Mouse (Mus musculus): ENCODE results near the gene Rbm5. TPM values are rescaled to one million over a fixed set of nuclear protein-coding genes. Genes with fewer than 3 reads are reported as not detected.

Gene Rbm5
- polyA plus RNA-seq, 1 experiment from 2014 or later: 119 TPM

DNA sequence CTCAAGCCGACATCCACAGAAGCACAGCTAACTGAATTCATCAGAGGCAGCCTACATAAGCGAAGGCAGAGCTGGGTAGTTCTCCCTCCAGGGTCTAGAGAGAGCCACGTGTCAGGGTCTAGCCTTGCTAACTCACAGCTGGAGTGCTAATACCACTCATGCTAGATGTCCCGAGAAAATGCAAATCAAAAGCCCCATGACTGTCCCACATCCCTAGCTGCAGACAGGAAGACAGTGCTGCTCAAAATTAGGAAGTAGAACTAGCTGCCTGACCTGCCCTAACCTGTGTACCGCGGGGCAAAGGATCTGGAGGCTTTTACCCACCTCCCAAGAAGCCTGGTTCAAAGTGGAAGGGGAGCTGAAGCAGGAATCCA lies 74.7 kb downstream of the Rbm5 start:
- DNase-seq (ENCODE audit: low spot score) (no peak), ATAC-seq (no peak)
- Histone ChIP-seq H3K9me3 (ENCODE audit: low read length) (no peaks in the 10 kb centered on the region), H3K9ac (replicated peaks; ENCODE audit: low read depth) (no peak overlapping the region), H3K4me2 (replicated peaks; ENCODE audit: low read depth, low read length) (no peak overlapping the region), H3K27me3 (replicated peaks; ENCODE audit: insufficient read depth, low read length) (no peaks in the 10 kb centered on the region), H3K36me3 (ENCODE audit: insufficient read depth, low read length) (peaks cover 8% of the 10 kb centered on the region; the same call in 1 of the 2 replicates), H3K27ac (ENCODE audit: low read length) (peak overlapping the region; percentile 87), H3K4me1 (ENCODE audit: insufficient read depth, low read depth, low read length) (peaks cover 52% of the 10 kb centered on the region), H3K4me3 (ENCODE audit: low read depth, low read length) (no peak overlapping the region)
- TF ChIP-seq EP300 (IDR thresholded peaks at IDR 0.05) (no peak), CTCF (IDR thresholded peaks at IDR 0.05) (no peak)
- WGBS: 37% methylated on average over 6 of the region's 6 CpGs

DNA sequence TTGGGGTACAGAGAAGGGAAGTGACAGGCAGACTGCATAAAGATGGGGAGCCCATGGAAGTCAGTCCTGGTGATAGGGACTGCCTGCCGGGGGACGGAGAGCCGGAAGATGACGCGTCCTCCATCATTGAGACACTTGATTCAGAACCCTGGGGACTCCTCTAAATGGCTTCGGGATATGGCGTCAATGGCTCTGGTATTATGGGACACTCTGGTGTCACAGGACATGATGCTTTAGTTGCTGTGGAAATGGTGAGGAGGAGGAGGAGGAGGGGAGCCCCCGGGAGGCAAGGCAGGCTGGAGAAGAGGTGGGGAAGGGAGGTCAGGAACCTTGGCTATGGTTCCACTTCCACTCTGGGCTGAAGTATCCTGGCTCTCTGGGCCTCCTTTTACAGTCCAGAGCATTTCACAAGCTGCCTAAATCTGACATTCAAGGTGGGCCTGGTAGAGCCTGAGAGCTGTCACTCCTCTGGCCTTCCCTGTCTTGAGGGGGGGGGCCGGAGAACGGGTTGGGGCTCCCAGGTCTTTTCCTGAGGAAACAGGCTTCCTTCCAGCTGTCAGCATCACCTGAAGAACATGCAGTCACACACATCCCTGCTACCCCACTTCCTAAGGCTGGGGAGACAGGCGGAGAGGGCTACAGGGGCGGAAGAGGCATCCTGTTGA lies 75.2 kb downstream of the Rbm5 start:
- Histone ChIP-seq H3K27ac (ENCODE audit: low read length) (peak overlapping the region; percentile 87), H3K36me3 (ENCODE audit: insufficient read depth, low read length) (peaks cover 11% of the 10 kb centered on the region; the same call in 1 of the 2 replicates), H3K4me1 (ENCODE audit: insufficient read depth, low read depth, low read length) (peaks cover 48% of the 10 kb centered on the region), H3K9ac (replicated peaks; ENCODE audit: low read depth) (no peak overlapping the region), H3K27me3 (replicated peaks; ENCODE audit: insufficient read depth, low read length) (no peaks in the 10 kb centered on the region), H3K4me2 (replicated peaks; ENCODE audit: low read depth, low read length) (no peak overlapping the region), H3K9me3 (ENCODE audit: low read length) (no peaks in the 10 kb centered on the region), H3K4me3 (ENCODE audit: low read depth, low read length) (no peak overlapping the region)
- WGBS: 74% methylated on average over 12 of the region's 12 CpGs
- TF ChIP-seq CTCF (IDR thresholded peaks at IDR 0.05) (no peak), EP300 (IDR thresholded peaks at IDR 0.05) (no peak)
- DNase-seq (ENCODE audit: low spot score) (no peak), ATAC-seq (no peak)

DNA sequence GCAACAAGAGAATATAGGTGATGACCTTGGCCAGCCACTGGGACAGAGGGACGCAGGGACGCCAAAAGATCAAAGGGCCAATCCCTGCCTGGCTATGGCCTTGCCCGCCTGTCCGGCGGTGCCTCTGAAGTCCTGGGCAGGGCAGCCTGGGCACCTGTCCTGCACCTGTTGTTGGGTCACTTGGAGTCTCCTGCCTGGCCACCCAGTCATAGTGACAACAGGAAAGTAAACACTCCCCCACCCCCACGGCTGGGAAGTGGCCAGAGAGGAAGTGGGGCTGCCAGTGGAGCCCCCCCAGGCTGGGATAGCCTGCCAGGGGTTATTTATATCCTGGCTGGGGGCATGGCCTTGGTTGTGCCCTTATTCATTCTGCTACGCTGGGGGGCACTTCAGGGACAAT lies 76.2 kb downstream of the Rbm5 start:
- Histone ChIP-seq H3K9me3 (ENCODE audit: low read length) (no peaks in the 10 kb centered on the region), H3K4me3 (ENCODE audit: low read depth, low read length) (no peak overlapping the region), H3K27me3 (replicated peaks; ENCODE audit: insufficient read depth, low read length) (no peaks in the 10 kb centered on the region), H3K4me2 (replicated peaks; ENCODE audit: low read depth, low read length) (no peak overlapping the region), H3K4me1 (ENCODE audit: insufficient read depth, low read depth, low read length) (peaks cover 39% of the 10 kb centered on the region), H3K36me3 (ENCODE audit: insufficient read depth, low read length) (peaks cover 11% of the 10 kb centered on the region; the same call in 1 of the 2 replicates), H3K27ac (ENCODE audit: low read length) (peak overlapping the region; percentile 87; the same call in 1 of the 2 replicates), H3K9ac (replicated peaks; ENCODE audit: low read depth) (no peak overlapping the region)
- DNase-seq (ENCODE audit: low spot score) (no peak), ATAC-seq (0 out of 2 replicates have a peak, but pooled peaks have one; percentile 2)
- 60% methylated on average over 7 of the region's 7 CpGs for WGBS
- TF ChIP-seq CTCF (IDR thresholded peaks at IDR 0.05) (no peak), EP300 (IDR thresholded peaks at IDR 0.05) (peak; percentile 48; the same call in 1 of the 2 replicates)

DNA sequence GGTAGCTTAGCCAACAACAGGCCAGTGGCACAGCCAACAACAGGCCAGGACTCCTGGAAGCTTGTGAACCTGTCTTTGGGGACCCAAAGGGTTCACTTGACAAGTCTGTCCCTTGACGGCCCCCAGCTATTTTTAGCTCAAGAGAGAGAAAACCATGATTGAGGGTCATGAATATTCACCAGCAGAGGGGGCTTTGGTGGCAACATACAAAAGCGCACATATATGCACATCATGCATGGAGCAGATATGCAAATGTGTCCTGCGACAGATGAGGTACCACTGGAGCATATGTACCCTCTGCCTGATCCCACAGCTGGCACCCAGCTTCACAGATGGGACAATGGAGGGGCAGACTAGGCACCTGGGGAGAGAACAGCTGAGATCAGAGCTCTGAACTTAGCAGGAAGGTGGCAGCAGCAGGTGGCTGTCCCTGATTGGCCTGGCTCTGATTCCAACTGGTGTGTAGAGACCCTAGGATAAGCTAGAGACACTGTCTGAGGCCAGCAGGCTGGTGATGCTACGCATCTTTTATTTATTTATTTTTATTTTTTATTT lies 77.3 kb downstream of the Rbm5 start:
- Histone ChIP-seq H3K4me3 (ENCODE audit: low read depth, low read length) (no peak overlapping the region), H3K36me3 (ENCODE audit: insufficient read depth, low read length) (peaks cover 11% of the 10 kb centered on the region; the same call in 1 of the 2 replicates), H3K27me3 (replicated peaks; ENCODE audit: insufficient read depth, low read length) (no peaks in the 10 kb centered on the region), H3K4me1 (ENCODE audit: insufficient read depth, low read depth, low read length) (peaks cover 28% of the 10 kb centered on the region; the same call in 1 of the 2 replicates), H3K9me3 (ENCODE audit: low read length) (no peaks in the 10 kb centered on the region), H3K9ac (replicated peaks; ENCODE audit: low read depth) (no peak overlapping the region), H3K4me2 (replicated peaks; ENCODE audit: low read depth, low read length) (no peak overlapping the region), H3K27ac (ENCODE audit: low read length) (no peak overlapping the region)
- no peak for ATAC-seq
- 72% methylated on average over 4 of the region's 4 CpGs for WGBS
- no peak for DNase-seq (ENCODE audit: low spot score)
- TF ChIP-seq CTCF (IDR thresholded peaks at IDR 0.05): peak; percentile 48
- TF ChIP-seq EP300 (IDR thresholded peaks at IDR 0.05): no peak

DNA sequence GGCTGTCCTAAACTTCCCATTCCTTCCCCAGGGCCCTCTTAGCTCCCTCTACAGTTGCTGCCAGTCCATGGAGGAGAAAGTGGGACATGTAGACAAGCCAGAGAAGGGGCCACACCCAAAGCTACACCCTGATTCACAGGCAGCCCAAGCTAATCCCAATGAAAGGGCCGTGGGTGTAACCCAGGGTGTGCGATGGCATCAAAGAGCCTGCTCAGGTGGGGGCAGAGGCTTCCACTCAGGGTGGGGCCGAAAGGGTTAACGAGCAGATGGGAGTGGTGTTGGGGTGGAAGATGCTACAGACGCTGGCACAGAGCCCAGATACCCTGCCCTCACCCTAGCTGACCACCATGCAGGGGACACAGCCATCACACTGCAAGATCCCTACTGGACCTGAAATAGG lies 78.0 kb downstream of the Rbm5 start:
- TF ChIP-seq EP300 (IDR thresholded peaks at IDR 0.05) (no peak), CTCF (IDR thresholded peaks at IDR 0.05) (no peak)
- peaks cover 11% of the 10 kb centered on the region; the same call in 1 of the 2 replicates for H3K36me3 ChIP-seq (ENCODE audit: insufficient read depth, low read length)
- no peak overlapping the region for H3K9ac ChIP-seq (replicated peaks; ENCODE audit: low read depth)
- no peak overlapping the region for H3K4me2 ChIP-seq (replicated peaks; ENCODE audit: low read depth, low read length)
- H3K27ac ChIP-seq (ENCODE audit: low read length): no peak overlapping the region
- H3K9me3 ChIP-seq (ENCODE audit: low read length): no peaks in the 10 kb centered on the region
- WGBS: 67% methylated on average over 5 of the region's 5 CpGs
- no peaks in the 10 kb centered on the region for H3K27me3 ChIP-seq (replicated peaks; ENCODE audit: insufficient read depth, low read length)
- ATAC-seq (no peak), DNase-seq (ENCODE audit: low spot score) (no peak)
- peaks cover 21% of the 10 kb centered on the region; the same call in 1 of the 2 replicates for H3K4me1 ChIP-seq (ENCODE audit: insufficient read depth, low read depth, low read length)
- no peak overlapping the region for H3K4me3 ChIP-seq (ENCODE audit: low read depth, low read length)

DNA sequence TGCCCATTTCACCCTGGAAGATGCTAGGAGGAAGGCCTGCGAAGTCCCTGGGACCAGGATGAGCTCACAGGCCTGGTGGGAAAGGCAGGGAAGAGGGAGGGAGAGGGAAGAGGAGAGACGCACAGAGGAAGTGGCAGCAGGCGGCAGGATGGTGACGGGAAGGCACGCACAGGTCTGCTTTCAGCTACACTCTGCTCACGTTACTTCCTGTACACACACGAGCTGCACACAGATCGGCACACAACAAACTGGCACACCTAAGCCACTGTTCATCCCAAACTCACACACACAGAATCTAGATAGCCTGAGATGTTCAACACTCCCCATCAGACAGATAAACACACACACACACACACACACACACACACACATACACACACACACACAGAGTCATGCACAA lies 80.4 kb downstream of the Rbm5 start:
- no peaks in the 10 kb centered on the region for H3K9me3 ChIP-seq (ENCODE audit: low read length)
- H3K27me3 ChIP-seq (replicated peaks; ENCODE audit: insufficient read depth, low read length): no peaks in the 10 kb centered on the region
- H3K4me1 ChIP-seq (ENCODE audit: insufficient read depth, low read depth, low read length): peaks cover 9% of the 10 kb centered on the region; the same call in 1 of the 2 replicates
- WGBS: 72% methylated on average over 8 of the region's 8 CpGs
- H3K9ac ChIP-seq (replicated peaks; ENCODE audit: low read depth): no peak overlapping the region
- DNase-seq (ENCODE audit: low spot score): no peak
- H3K4me2 ChIP-seq (replicated peaks; ENCODE audit: low read depth, low read length): no peak overlapping the region
- H3K36me3 ChIP-seq (ENCODE audit: insufficient read depth, low read length): peaks cover 14% of the 10 kb centered on the region
- TF ChIP-seq EP300 (IDR thresholded peaks at IDR 0.05) (no peak), CTCF (IDR thresholded peaks at IDR 0.05) (no peak)
- ATAC-seq: no peak
- H3K27ac ChIP-seq (ENCODE audit: low read length): no peak overlapping the region
- no peak overlapping the region for H3K4me3 ChIP-seq (ENCODE audit: low read depth, low read length)

Other genes starting within 250 kb of the Rbm5 start
- 48.4 and 48.5 TPM in 2 replicates for gene Tmem115, start 237.1 kb downstream of the Rbm5 start, polyA plus RNA-seq (2015; fragmentation: Nextera tagmentation; extraction: Ambion mirVana)
- gene Cyb561d2, start 228.8 kb downstream of the Rbm5 start, polyA plus RNA-seq (2015; fragmentation: Nextera tagmentation; extraction: Ambion mirVana): 29.7 and 34.7 TPM in 2 replicates
- gene Nprl2, start 228.8 kb downstream of the Rbm5 start, polyA plus RNA-seq (2015; fragmentation: Nextera tagmentation; extraction: Ambion mirVana): 24.7 and 28.0 TPM in 2 replicates
- gene Zmynd10, start 223.7 kb downstream of the Rbm5 start, polyA plus RNA-seq (2015; fragmentation: Nextera tagmentation; extraction: Ambion mirVana): 9.1 and 10.7 TPM in 2 replicates
- 86.1 and 97.7 TPM in 2 replicates for gene Rassf1, start 219.4 kb downstream of the Rbm5 start, polyA plus RNA-seq (2015; fragmentation: Nextera tagmentation; extraction: Ambion mirVana)
- gene Tusc2, start 207.7 kb downstream of the Rbm5 start, polyA plus RNA-seq (2015; fragmentation: Nextera tagmentation; extraction: Ambion mirVana): 38.1 and 41.5 TPM in 2 replicates
- gene Hyal2, start 203.1 kb downstream of the Rbm5 start, polyA plus RNA-seq (2015; fragmentation: Nextera tagmentation; extraction: Ambion mirVana): 103 and 104 TPM in 2 replicates
- 9.7 and 11.0 TPM in 2 replicates for gene Hyal1, start 194.1 kb downstream of the Rbm5 start, polyA plus RNA-seq (2015; fragmentation: Nextera tagmentation; extraction: Ambion mirVana)
- 17.9 and 22.0 TPM in 2 replicates for gene Naa80, start 192.1 kb downstream of the Rbm5 start, polyA plus RNA-seq (2015; fragmentation: Nextera tagmentation; extraction: Ambion mirVana)
- gene Hyal3, start 190.2 kb downstream of the Rbm5 start, polyA plus RNA-seq (2015; fragmentation: Nextera tagmentation; extraction: Ambion mirVana): 1.7 and 2.2 TPM in 2 replicates
- 22.4 and 24.1 TPM in 2 replicates for gene Ifrd2, start 183.4 kb downstream of the Rbm5 start, polyA plus RNA-seq (2015; fragmentation: Nextera tagmentation; extraction: Ambion mirVana)
- 31.9 and 34.3 TPM in 2 replicates for gene Sema3b, start 161.8 kb downstream of the Rbm5 start, polyA plus RNA-seq (2015; fragmentation: Nextera tagmentation; extraction: Ambion mirVana)
- 414 and 417 TPM in 2 replicates for gene Gnai2, start 135.6 kb downstream of the Rbm5 start, polyA plus RNA-seq (2015; fragmentation: Nextera tagmentation; extraction: Ambion mirVana)
- gene Slc38a3, start 101.5 kb downstream of the Rbm5 start, polyA plus RNA-seq (2015; fragmentation: Nextera tagmentation; extraction: Ambion mirVana): 0.51 and 0.81 TPM in 2 replicates
- gene Gnat1, start 91.3 kb downstream of the Rbm5 start, polyA plus RNA-seq (2015; fragmentation: Nextera tagmentation; extraction: Ambion mirVana): 0.23 and 0.30 TPM in 2 replicates
- 23.4 and 24.9 TPM in 2 replicates for gene Sema3f, start 60.5 kb downstream of the Rbm5 start, polyA plus RNA-seq (2015; fragmentation: Nextera tagmentation; extraction: Ambion mirVana)
- 35.6 and 40.9 TPM in 2 replicates for gene Rbm6, start 102.2 kb upstream of the Rbm5 start, polyA plus RNA-seq (2015; fragmentation: Nextera tagmentation; extraction: Ambion mirVana)
- 12.3 and 12.8 TPM in 2 replicates for gene Mon1a, start 117.2 kb upstream of the Rbm5 start, polyA plus RNA-seq (2015; fragmentation: Nextera tagmentation; extraction: Ambion mirVana)
- gene Mst1r, start 135.9 kb upstream of the Rbm5 start, polyA plus RNA-seq (2015; fragmentation: Nextera tagmentation; extraction: Ambion mirVana): 3.1 and 3.5 TPM in 2 replicates
- not detected in 2 replicates for gene Actl11, start 157.5 kb upstream of the Rbm5 start, polyA plus RNA-seq (2015; fragmentation: Nextera tagmentation; extraction: Ambion mirVana)
- 0.12 and 0.35 TPM in 2 replicates for gene Camkv, start 164.7 kb upstream of the Rbm5 start, polyA plus RNA-seq (2015; fragmentation: Nextera tagmentation; extraction: Ambion mirVana)
- 2.2 and 2.6 TPM in 2 replicates for gene Traip, start 179.1 kb upstream of the Rbm5 start, polyA plus RNA-seq (2015; fragmentation: Nextera tagmentation; extraction: Ambion mirVana)
- 33.2 and 33.3 TPM in 2 replicates for gene Uba7, start 204.5 kb upstream of the Rbm5 start, polyA plus RNA-seq (2015; fragmentation: Nextera tagmentation; extraction: Ambion mirVana)
- 1.8 and 3.6 TPM in 2 replicates for gene Gm20661, start 212.1 kb upstream of the Rbm5 start, polyA plus RNA-seq (2015; fragmentation: Nextera tagmentation; extraction: Ambion mirVana)
- 65.0 and 68.5 TPM in 2 replicates for gene Inka1, start 214.9 kb upstream of the Rbm5 start, polyA plus RNA-seq (2015; fragmentation: Nextera tagmentation; extraction: Ambion mirVana)
- 7.8 and 8.9 TPM in 2 replicates for gene Cdhr4, start 221.5 kb upstream of the Rbm5 start, polyA plus RNA-seq (2015; fragmentation: Nextera tagmentation; extraction: Ambion mirVana)
- 0.17 and 0.44 TPM in 2 replicates for gene Gm20662, start 225.4 kb upstream of the Rbm5 start, polyA plus RNA-seq (2015; fragmentation: Nextera tagmentation; extraction: Ambion mirVana)
- 52.0 and 53.9 TPM in 2 replicates for gene Ip6k1, start 231.5 kb upstream of the Rbm5 start, polyA plus RNA-seq (2015; fragmentation: Nextera tagmentation; extraction: Ambion mirVana)